ENCODE assay signal across 13 mouse cellular contexts in genomic region chr5:48003708-48004415, GRCm38 (mm10). TPM values are rescaled to one million over a fixed set of nuclear protein-coding genes. Genes with fewer than 3 reads are reported as not detected.
A peak's percentile ranks its signal among the peaks of the same experiment; 100 is the strongest.
DNase-seq lines count a peak whose midpoint lies in the region; ATAC-seq lines count a peak whose summit lies in the region.
"Had no signal": no experiment of that assay in that cellular context is flagged by ENCODE, and none has a peak within 500 bp of the region (broad histone marks: within the 10 kb centered on the region; RNA-seq: fewer than 3 reads in every experiment).

No protein-coding gene starts in this region.

- H3K27me3 ChIP-seq in heart, embryonic 12.5 days (replicated peaks), result no peaks in the 10 kb centered on the region
- H3K27me3 ChIP-seq in embryonic facial prominence, embryonic 15.5 days, result no peaks in the 10 kb centered on the region
- peaks cover 3% of the 10 kb centered on the region; the same call in 1 of the 2 replicates for H3K27me3 ChIP-seq in limb, embryonic 13.5 days

- H3K4me2 ChIP-seq in heart, embryonic 12.5 days, result peak overlapping the region; percentile 21; the same call in 1 of the 2 replicates
- H3K4me2 ChIP-seq in embryonic facial prominence, embryonic 15.5 days (replicated peaks), result peak overlapping the region; percentile 25
- peak overlapping the region; percentile 47 for H3K4me2 ChIP-seq in limb, embryonic 13.5 days (replicated peaks)
- H3K4me2 ChIP-seq: midbrain, embryonic 11.5 days had no signal

- H3K27ac ChIP-seq in heart, embryonic 12.5 days (ENCODE audit: poor library complexity, severe bottlenecking), result no peak overlapping the region
- peak overlapping the region; percentile 55; the same call in 1 of the 2 replicates for H3K27ac ChIP-seq in embryonic facial prominence, embryonic 15.5 days (replicated peaks)
- peak overlapping the region; percentile 28; the same call in 1 of the 2 replicates for H3K27ac ChIP-seq in limb, embryonic 13.5 days
- H3K27ac ChIP-seq: heart, adult 2 months had no signal

- H3K4me1 ChIP-seq in heart, embryonic 12.5 days (replicated peaks), result peaks cover 7% of the 10 kb centered on the region; the same call in 1 of the 2 replicates
- peaks cover 8% of the 10 kb centered on the region for H3K4me1 ChIP-seq in embryonic facial prominence, embryonic 15.5 days
- peaks cover 21% of the 10 kb centered on the region for H3K4me1 ChIP-seq in limb, embryonic 13.5 days

- DNase-seq in heart, adult 8-10 months (ENCODE audit: low spot score), result no peak
- peak; percentile 42 for DNase-seq in 3134 (ENCODE audit: extremely low read depth, insufficient read length, low spot score)
- no peak for DNase-seq in spleen, postnatal 4 days (ENCODE audit: low spot score in 2 of 2)
- DNase-seq in right cerebral cortex, postnatal 25 days, result no peak
- DNase-seq: B cell, adult 2 months; cerebellum, postnatal 14 days; heart, adult 2 months had no signal

- ATAC-seq in heart, embryonic 12.5 days (ENCODE audit: insufficient number of reproducible peaks, low FRiP score), result no peak
- peak; percentile 69 for ATAC-seq in embryonic facial prominence, embryonic 15.5 days (ENCODE audit: insufficient number of reproducible peaks, low FRiP score, low TSS enrichment, low read depth)
- ATAC-seq in limb, embryonic 13.5 days (ENCODE audit: low FRiP score, low read depth), result peak; percentile 88
- no peak for ATAC-seq in CD4-positive, CD25-positive, alpha-beta regulatory T cell, adult 4 months
- ATAC-seq: forebrain, embryonic 16.5 days had no signal

- WGBS in heart, embryonic 12.5 days, result 56% methylated on average over 12 of the region's 12 CpGs
- WGBS in embryonic facial prominence, embryonic 15.5 days, result 20% methylated on average over 12 of the region's 12 CpGs
- 15% methylated on average over 12 of the region's 12 CpGs for WGBS in limb, embryonic 13.5 days

- H3K9me3 ChIP-seq in heart, embryonic 12.5 days (replicated peaks), result no peaks in the 10 kb centered on the region
- no peaks in the 10 kb centered on the region for H3K9me3 ChIP-seq in embryonic facial prominence, embryonic 15.5 days (replicated peaks)
- H3K9me3 ChIP-seq in limb, embryonic 13.5 days, result no peaks in the 10 kb centered on the region

- no peak overlapping the region for H3K9ac ChIP-seq in heart, embryonic 12.5 days
- no peak overlapping the region for H3K9ac ChIP-seq in embryonic facial prominence, embryonic 15.5 days
- no peak overlapping the region for H3K9ac ChIP-seq in limb, embryonic 13.5 days

- H3K4me3 ChIP-seq in heart, embryonic 12.5 days, result no peak overlapping the region
- H3K4me3 ChIP-seq in embryonic facial prominence, embryonic 15.5 days (replicated peaks), result peak overlapping the region; percentile 12
- peak overlapping the region; percentile 22; the same call in 1 of the 2 replicates for H3K4me3 ChIP-seq in limb, embryonic 13.5 days
- H3K4me3 ChIP-seq: heart, adult 2 months had no signal

- H3K36me3 ChIP-seq in heart, embryonic 12.5 days, result 0 out of 2 replicates have a peak, but pooled peaks cover 15% of the 10 kb centered on the region
- H3K36me3 ChIP-seq in embryonic facial prominence, embryonic 15.5 days, result no peaks in the 10 kb centered on the region
- H3K36me3 ChIP-seq in limb, embryonic 13.5 days, result peaks cover 7% of the 10 kb centered on the region; the same call in 1 of the 2 replicates

RNA-seq across cellular contexts. Expression of gene Slit2, which starts 20.9 kb away (rescaled TPM):
- polyA plus RNA-seq in heart, embryonic 12.5 days (2016; fragmentation: Nextera tagmentation; extraction: Ambion mirVana), result 70.5 and 83.3 TPM in 2 replicates
- 1 to 10 TPM; 3.5 to 5.9 (median 4.7) TPM for total RNA-seq in heart, adult 8-10 months (2022)
- polyA plus RNA-seq in embryonic facial prominence, embryonic 15.5 days (2015; fragmentation: Nextera tagmentation; extraction: Ambion mirVana), result 23.1 and 26.2 TPM in 2 replicates
- 37.0 and 40.7 TPM in 2 replicates for polyA plus RNA-seq in limb, embryonic 13.5 days (2015; fragmentation: Nextera tagmentation; extraction: Ambion mirVana)
- under 1 TPM in 1 of 2 experiments, not detected in 1; 0.31 TPM for polyA plus RNA-seq in CD4-positive, CD25-positive, alpha-beta regulatory T cell, adult 4 months (2017; shearing (Covaris generic))

Comparison
In these comparisons a context has a peak if more than half of its experiments do, and no peak if none do; other contexts are left out.
1. ATAC-seq: peak in embryonic facial prominence, embryonic 15.5 days (single experiment) and limb, embryonic 13.5 days (single experiment); none in heart, embryonic 12.5 days (single experiment) and CD4-positive, CD25-positive, alpha-beta regulatory T cell, adult 4 months (single experiment).
2. RNA of gene Slit2, which starts 20.9 kb away (polyA plus RNA-seq): 70.5 to 83.3 TPM in heart, embryonic 12.5 days, 37.0 to 40.7 TPM in limb, embryonic 13.5 days and 23.1 to 26.2 TPM in embryonic facial prominence, embryonic 15.5 days; 0.31 TPM in CD4-positive, CD25-positive, alpha-beta regulatory T cell, adult 4 months; every median in the first group is over 10 times any median in the second.
3. Peak in every context shown above with its lines, with median percentiles within 50 percentile points of each other: H3K4me2 ChIP-seq.